Mouse (Mus musculus) kidney, postnatal 36 days (tissue): ENCODE measurements at regions not wholly inside any gene's neighbourhood (a gene's known extent, or its start where the extent isn't known, plus 50 kb on each side); places are given as distances from the start of the nearest gene placed in this dataset.

Source experiments
- DNase-seq, 2 experiments: peaks; one replicate each; pipeline ENCODE4 v3.0.0; 2021 to 2022; ENCODE audit warnings: mixed read lengths in 2 of 2

DNA sequence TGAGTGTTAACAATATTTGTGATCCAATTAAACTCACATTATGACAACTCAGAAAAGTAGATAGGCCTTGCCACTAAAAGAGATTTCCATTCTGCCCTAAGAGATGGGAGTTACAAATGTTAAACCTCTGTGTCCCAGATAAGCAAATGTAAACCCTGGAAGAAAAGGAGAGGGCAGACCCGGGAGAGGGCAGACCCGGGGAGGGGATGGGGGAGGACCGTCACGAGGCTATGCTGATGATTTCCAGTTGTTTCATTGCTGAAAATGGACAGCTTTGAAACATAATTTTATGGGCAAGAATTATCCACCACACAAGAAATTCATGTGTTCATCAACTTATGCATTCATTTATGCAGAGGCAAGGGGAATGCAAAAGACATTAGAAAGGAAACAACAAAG lies 159.7 kb upstream of the Cited2 start:
- DNase-seq: no peak

DNA sequence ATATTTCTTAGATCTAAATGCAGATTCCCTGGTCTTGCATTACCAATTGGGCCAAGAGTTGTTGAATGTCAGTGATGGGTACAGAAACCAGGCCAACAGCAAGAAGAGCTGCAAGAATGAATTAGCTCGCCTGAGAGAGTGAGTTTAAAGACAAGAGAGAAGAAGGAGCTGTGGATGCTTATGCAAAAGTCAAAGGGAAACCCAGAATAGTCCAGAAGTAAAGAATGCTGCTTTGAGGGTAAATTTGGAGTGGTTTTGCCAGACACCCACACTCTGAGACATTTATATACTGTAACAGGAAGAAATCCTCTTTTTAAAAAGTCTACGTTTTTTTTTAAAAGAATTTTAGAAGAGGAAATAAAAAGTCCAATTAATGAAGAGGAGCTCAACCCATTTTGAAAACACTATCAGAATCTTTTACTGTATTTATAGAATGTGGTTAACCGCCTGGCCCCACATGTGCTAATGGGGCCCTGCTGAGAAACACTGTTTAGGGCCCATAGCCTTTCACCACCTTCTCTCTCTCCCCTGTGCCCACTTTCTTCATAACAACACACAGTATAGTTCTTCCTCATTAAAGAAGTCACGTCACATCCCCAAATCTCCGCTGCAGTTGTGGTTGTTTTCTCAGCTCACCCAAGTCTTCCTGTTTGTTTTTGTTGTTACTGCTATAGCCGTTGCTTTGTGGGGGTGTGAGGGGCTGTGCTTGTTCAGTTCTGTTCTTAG lies 158.0 kb upstream of the Cited2 start:
- no peak for DNase-seq

DNA sequence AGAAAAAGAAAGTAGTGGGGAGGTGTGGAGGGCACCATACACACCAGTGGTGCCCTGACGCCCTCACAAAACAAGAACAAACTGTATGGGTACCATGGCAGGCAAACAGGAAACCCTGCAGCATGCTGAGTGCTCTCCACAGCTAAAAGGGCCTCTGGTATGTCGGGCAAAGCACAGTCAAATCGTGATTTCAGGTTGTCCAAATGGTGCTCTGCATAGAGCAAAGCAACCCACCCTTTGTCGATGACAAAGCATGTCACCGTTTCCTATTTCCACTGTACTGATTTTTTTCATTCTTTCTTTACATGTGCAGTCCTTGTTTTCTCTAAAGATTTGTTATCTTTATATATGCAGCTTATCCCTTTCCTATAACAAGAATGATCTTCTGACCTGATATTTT lies 156.0 kb upstream of the Cited2 start:
- DNase-seq: no peak

DNA sequence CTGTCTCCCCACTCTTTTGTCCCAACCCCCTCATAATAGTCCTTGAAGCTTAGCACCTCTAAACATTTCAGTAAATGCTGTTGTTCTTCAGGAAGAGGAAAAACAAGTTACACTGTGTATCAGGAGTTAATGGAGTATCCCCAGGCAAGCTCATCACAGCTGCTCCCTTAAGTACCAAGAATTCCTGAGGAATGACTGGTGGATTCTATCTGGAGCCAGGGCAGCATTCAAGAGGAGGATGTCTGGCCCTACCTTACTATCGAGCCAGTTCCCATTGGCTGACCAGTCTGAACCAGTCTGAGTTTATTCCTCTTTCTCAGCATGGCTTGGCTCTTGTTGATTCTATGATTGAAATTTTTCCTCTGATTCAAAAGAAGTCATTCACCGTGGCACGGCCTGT lies 155.4 kb upstream of the Cited2 start:
- DNase-seq: no peak

DNA sequence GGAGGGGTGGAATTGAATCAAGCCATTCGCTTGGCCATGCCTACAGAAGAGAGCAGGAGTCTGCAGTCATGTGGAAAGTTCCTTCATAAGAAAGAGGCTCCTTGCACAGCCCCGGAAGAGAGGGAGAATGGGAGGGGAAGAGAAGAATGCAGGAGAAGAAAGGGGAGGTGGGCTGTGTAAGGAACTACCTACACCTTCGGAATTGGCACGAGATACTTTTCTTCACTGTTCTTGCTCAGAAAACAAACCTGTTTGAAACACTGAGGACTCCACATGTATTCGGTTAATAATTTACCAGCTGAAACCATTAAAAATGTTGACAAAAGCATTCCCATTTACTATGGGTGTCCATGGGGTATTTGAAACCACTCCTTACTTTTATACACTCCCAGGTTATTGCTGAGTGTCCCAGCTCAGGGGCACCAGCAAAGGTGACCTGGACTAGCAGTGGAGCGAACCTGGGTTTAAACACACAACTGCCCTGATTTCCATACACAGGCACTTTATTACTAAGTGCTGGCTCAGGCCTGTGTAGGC lies 153.4 kb upstream of the Cited2 start:
- peak; percentile 50 to 74 for DNase-seq

DNA sequence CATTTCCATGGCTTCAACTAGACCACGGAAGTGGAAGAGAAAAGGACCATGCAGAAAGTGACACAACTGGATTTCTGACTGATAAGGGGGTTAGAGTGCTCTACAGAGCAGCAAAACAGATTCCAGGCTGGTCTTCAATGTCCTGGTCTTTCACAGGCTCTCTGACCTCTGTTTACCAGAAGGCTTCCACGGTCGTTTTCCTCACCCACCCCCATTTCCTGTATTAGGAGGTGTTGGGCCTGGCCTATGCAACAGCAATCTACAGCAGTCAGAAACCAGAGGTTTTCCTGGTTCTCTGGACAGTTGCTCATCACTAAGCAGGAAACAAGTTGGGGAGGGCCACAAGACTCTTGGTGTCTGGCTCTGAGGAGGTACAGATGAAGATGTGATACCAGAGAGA lies 148.1 kb upstream of the Cited2 start:
- DNase-seq: no peak

DNA sequence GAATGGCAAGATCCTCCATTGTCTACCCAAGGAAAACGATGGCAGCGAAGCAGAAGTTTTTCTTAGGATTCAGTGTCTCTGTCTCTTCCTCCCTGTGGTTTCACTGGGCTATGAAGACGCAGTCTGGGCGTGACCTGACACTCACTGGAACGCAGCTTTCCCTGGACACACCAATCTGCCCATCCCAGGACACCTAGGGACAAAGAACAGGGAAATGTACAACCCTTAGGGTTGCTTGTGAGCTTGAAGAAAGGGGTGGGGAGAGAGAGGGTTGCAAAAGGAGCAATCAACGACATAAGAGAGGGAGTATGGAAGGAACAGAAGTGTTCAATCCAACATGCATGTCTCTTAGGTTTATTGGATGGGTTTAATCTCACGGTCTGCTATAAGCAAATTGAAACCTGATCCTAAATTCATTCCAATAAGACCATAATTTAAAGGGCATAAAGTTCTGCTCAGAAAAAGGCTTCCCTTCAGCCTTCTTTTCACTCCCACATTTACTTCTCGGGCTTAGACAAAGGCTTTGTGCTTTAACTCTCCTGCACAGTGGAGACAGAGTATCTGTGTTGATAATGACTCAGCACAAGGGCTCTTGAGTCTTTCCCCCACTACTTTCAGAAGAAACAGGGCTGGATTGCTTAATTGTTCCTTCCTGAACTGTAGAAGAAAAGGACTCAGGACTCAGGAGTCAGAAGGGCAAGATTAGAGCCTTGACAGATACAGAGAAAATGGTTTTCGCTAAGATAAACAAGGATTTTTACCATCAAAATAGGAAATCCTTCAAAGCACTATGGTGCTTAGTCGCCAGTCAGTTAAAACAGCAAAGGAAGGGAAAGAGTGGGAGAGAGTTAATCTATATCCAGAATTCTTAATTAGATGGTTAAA lies 147.3 kb upstream of the Cited2 start:
- DNase-seq: peak in 1 of 2 experiments; percentile 43

DNA sequence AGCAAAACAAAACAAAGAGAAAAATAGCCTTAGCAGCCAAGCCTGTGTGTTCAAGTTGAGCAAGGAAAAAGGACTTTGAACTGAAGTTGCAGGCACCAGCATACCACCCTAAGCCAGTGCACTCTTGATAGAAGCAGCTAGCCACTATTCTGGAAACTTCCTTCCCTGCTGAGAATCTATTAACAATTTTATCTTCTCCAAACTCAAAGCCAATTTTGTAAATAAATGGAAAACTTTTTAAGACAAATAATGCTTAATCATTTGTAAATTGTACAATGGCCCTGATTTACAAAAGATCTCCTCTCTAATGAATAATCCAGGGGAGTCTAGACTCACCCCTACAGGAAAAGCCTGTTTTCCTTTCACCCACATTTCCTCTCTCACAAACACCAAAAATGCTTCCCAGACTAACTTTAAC lies 146.7 kb upstream of the Cited2 start:
- DNase-seq: peak; percentile 47 to 82

DNA sequence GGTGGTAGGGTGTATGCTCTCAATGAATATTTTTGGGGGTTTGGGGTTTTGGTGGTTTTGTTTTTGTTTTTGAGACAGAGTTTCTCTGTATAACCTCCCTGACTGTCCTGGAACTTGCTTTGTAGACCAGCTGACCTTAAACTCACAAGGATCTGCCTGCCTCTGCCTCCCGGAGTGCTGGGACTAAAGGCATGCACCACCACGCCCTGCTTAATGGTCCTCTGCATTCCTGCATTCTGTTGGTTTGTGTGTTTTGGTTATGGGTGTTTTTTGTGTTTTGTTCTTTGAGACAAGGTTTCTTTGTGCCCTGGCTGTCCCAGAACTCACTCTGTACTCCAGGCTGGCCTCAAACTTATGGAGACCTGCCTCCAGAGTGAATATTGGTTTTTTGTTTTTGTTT lies 143.6 kb upstream of the Cited2 start:
- DNase-seq: no peak

DNA sequence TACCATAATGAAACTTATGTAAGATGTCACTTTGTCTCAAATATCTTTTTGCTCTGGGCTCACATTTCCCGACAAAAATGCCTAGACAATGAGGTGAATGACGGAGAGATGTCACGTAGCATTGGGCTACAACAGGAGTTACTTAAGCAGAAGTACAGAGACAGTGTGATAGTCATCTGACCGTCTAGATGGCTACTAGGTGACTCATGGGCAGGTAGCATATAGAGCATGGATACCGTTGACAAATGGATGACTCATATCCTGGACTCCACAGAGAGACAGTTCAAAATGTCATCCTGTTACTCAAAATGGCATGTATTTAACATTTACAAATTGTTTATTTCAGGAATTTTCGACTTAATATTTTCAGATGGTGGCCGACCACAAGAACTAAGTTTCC lies 138.2 kb upstream of the Cited2 start:
- no peak for DNase-seq

DNA sequence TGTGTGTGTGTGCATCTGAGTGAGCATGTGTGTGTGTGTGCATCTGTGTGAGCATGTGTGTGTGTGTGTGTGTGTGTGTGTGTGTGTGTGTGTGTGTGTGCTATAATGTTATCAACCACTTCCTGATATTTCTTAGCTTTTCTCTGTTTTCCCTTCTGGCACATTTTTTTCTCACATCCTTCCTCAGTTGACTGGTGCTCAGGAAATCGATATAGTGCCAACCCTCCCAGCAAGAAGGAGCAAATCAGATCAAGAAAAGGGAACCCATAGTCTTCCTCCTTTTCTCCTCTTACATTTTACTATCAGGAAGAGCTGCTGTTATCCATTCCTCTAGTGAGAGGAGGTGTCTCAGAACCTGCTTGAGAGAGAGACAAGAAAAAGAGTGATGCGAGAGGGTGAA lies 136.1 kb upstream of the Cited2 start:
- DNase-seq: no peak

DNA sequence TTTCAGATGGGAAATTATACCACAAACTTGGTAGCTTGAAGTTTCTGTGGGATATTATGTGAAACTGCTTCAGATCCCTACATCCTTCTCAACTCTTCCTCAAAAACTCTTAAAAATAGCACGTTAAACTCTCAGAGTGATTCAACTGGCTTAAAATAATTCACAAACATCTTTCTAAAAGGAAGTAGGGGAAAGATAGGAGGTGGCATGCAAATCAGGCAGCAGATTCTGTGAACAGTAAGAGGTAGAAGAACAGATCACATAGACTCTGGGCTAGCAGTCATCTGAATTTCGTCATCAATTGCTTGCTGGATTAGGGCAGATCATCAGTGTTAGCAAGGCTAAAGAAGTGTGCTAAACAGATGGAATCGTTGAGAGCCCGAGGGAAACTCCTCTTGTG lies 133.9 kb upstream of the Cited2 start:
- no peak for DNase-seq

DNA sequence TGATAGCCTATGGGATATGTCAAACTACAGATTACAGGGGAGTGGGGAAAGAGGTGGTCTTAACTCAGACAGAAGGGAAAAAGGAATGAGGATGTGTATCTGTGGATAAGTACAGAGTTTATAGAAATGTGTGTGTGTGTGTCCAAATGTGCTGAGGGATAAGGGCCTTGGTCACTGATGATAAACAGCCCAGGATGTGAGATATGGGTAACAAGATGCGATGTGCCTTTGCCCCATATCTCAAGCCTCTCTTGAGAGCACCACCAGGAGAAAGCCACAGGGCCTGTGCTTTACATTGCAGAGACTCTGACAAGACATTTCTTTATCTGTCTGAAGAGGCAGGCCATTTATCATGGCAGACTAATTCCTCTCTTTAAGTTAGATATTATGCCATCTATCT lies 132.8 kb upstream of the Cited2 start:
- DNase-seq: no peak

DNA sequence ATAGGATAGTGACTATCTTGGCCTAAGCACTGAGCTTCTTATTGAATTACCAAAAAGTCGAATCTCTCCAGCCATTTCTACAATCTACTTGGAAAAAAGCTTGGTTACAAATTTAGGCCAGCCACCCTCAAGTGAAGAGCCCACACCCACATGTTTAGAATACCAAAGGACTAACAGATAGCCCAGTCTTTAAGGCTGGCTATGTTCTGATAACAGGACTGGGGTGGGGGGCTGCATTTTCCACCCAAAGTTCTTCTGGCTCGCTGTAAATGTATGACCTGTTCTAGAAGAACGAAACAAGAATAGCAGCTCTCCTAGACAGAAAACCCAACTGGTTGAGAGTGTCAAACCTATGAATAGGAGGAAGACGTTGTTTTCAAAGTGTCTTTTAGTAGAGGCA lies 130.6 kb upstream of the Cited2 start:
- no peak for DNase-seq

DNA sequence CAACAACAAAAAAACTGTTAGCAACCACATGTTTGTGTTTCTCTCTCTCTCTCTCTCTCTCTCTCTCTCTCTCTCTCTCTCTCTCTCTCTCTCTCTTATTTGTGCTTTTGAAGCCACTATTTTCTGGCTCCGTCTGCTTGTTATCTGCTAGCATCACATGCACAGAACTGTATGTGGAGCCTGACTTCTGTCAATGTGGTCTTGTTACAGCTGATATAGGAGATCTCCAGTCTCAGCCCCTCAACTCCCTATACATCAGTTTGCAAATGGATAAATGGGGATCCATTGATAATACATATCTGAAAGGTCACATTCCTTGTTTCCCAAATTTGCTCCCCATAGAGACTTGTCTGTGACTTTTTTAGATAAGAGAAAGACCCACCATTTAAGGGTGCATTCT lies 126.9 kb upstream of the Cited2 start:
- no peak for DNase-seq

DNA sequence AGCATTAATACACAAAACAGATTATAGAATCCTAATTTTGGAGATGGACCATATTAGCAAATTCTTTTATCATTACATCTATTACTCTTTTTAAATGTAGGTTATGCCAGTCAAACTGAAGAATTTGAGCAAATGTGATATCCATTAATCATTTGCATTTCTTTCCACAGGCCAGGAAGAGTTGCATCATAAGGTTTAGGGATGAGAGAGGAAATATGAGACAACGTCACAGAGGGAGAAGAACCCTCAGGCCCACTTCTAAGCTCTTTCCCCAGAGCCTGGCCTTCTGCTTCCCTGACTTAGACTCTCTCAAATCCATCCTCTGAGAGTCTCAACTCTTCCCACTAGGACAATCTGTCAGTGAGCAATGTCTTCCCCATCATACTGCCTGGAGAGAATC lies 126.3 kb upstream of the Cited2 start:
- no peak for DNase-seq

DNA sequence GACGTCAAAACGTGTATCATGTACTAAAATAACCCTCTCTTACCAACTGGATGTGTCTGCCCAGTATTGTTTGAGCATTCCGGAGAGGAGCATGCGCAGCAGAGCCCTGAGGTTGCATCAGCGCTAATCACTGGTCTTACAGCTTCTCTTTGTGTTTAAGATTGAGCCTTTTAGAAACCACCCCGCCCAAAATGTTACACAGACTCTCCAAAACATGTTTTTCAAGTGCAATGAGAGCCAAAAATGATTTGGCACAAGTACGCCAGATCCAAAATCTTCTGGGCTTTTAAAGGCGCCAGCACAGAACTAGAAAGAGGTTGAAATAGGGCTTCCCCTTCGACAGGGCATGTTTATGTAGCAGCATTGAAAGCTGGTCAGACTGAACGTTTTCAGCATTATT lies 123.8 kb upstream of the Cited2 start:
- DNase-seq: no peak

DNA sequence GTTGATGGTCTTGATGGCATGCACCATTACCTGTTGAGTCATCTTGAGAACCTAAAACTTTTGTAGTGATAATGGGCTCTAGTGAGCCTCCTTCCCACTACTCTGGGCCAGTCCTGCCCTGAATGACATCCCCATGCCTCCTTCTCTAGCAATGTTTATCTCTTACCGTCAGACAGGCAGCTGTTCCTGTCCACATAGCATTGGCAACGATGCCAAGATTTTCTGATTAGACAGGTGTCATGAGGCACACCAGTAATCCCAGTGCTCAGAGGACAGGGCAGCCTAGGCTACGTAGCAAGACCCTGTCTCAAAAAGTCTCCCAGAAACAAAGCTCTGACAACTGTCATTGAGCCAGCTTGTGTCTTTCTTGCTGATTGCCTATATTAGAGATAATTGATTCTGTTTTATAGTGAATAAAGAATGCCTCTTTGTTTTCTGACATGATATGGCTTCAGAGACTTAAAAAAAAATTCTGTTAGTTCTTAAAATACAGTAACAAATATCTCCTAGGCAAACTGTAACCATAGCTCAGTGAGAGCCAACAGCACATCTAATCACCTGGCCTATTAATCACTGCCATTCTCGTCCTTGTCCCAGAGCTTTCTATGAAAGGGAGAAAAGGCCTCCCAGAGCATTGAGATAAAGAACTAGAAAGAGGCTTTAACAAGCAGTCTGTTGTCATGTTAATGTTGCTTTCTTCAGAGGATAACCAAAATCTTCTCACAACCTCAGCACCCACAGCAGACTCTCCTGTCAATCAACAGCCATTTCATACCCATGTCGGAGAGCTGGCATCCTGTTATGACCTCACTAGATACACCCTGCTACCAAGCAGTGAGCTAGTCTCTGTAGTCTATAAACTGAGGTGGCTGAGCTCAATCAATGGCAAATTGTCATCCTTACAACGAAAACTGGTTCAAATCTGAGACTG lies 122.9 kb upstream of the Cited2 start:
- DNase-seq: no peak

DNA sequence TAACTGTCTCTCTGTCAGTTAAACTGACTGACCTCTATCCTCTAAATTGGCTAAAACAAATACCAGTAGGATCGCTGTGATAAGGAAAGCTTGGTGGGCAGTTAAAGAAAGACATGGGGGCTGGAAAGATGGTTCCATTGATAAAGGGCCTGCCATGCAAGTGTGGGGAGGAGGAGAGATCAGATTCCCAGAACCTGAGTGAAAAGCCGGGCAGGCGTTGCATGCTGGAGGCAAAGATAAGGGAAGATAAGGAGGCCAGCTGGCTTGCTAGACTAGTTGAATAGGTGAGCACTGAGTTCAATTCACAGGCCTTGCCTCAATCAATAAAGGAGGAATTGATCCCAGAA lies 122.3 kb upstream of the Cited2 start:
- DNase-seq: no peak

DNA sequence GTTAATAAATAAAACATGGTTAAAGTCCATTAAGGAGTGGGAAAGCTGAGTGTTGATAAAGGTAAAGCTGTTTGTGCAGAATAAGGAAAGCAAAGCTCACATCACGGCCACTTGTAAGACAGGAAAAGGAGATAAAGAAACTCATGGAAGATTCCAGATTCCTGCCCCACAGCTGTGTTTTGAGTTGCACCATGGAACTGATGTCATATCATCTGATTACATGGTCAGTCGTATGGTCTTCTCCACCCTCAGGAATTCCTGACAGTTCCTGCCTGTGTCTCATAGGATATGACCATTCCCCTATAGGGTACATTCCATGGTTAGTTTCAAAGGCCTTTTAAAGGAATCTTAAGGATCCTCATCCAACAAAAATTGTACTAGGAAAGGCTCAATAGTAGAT lies 120.6 kb upstream of the Cited2 start:
- no peak for DNase-seq

DNA sequence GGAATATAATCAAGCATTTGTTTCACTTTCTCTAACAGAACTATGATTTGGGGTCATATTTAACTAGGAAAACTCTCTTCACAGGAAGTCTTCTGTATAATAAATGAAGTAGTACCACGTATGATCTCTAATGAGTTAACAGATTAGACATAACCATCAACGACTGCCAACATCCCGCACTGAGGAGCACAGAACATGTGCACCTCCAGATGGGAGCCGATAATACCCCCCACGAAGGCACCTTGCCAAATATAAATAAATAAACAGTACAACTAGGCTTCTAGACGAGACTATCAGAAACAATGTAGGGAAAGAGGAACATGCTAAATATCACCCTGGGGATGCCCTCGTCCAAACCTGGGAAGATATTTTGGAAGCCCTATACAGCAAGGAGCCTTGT lies 114.8 kb upstream of the Cited2 start:
- DNase-seq: no peak

DNA sequence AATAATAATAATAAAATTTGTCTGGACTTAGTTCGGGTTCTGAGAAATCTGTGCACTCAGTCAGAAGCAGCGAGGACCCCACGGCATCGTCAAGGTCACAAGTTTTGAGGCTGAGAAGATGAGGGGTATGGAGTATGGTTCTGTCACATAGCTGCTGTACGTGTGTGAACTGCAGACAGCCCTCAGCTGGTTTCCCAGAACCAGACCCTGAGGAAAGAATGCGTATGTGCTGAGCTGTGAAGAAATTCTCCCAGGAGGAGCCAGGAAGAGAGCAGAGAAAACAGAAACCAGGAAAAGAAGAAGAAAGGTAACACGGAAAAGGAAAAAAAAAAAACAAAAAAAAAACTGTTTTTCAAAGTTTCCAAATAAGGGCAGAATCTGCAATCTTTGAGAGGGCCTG lies 112.4 kb upstream of the Cited2 start:
- DNase-seq: no peak

DNA sequence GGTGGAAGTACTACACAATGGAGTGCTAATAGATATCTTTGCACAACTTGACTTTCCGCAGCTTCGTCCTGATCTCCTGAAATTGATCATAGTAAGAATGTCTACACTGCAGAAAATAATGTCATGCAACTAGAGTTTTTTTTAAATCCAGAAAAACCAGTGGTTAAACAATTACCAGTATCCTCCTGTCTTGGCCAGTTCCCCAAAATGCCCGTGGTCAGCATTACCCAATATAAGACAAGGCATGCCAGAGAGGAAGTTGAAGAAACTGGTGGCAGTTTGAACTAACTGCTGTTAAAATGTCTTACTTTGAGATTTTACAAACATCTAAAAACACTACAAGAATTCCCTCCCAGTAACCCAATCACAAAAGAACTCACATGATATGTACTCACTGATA lies 109.7 kb upstream of the Cited2 start:
- DNase-seq: peak; percentile 56 to 70
